Mouse (Mus musculus): ENCODE measurements at regions not wholly inside any gene's neighbourhood (a gene's known extent, or its start where the extent isn't known, plus 50 kb on each side); places are given as distances from the start of the nearest gene placed in this dataset.

DNA sequence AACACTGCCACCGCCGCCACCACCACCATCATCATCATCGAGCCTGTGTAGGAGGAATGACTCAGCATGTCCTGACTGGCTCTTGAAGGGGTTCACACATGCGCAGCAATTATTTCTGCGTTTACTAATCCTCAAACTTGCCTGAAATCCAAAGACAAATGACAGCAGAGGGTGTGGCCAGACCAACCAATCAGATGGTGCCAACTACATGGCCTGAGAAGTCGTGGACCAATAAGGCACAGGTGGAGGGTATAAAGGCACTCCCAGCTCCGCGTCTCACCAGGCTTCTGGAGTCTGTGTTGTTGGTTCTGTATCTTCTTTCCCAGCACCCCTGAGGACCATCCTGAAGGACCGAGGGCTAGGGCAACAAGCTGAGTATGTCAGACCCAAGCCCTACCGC lies 123.1 kb upstream of the Eomes start:
- no peaks in the 10 kb centered on the region for H3K27me3 ChIP-seq
- H3K4me2 ChIP-seq: no peak overlapping the region
- no peak for ATAC-seq (ENCODE audit: low FRiP score, low read depth)
- no peaks in the 10 kb centered on the region for H3K9me3 ChIP-seq
- H3K4me3 ChIP-seq: no peak overlapping the region
- H3K36me3 ChIP-seq: no peaks in the 10 kb centered on the region
- no peak overlapping the region for H3K9ac ChIP-seq
- H3K4me1 ChIP-seq (replicated peaks): no peaks in the 10 kb centered on the region
- WGBS: 96% methylated on average over 10 of the region's 10 CpGs
- H3K27ac ChIP-seq (replicated peaks): no peak overlapping the region

DNA sequence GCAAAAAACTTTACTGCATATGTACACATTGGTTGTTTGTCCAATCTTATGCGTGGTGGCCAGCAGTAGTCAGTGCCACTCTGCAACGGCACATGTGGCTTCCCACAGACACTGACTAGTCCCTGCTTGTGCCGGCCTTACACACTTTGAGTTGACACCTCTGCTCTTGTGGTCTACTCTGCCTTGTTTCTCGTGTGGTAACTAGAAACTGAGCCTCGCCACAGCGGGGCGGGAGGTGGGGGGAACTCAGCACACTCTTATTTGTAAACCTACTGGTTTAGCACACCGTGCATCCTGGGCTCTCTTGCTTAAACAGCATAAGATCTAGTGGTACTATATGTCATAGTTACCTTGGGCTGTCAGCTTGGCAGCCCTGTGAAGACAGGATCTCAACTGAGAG lies 120.6 kb upstream of the Eomes start:
- H3K36me3 ChIP-seq: no peaks in the 10 kb centered on the region
- no peak overlapping the region for H3K4me2 ChIP-seq
- H3K9ac ChIP-seq: no peak overlapping the region
- WGBS: 94% methylated on average over 8 of the region's 8 CpGs
- H3K9me3 ChIP-seq: no peaks in the 10 kb centered on the region
- no peak overlapping the region for H3K4me3 ChIP-seq
- no peak overlapping the region for H3K27ac ChIP-seq (replicated peaks)
- no peak for ATAC-seq (ENCODE audit: low FRiP score, low read depth)
- no peaks in the 10 kb centered on the region for H3K4me1 ChIP-seq (replicated peaks)
- H3K27me3 ChIP-seq: no peaks in the 10 kb centered on the region

DNA sequence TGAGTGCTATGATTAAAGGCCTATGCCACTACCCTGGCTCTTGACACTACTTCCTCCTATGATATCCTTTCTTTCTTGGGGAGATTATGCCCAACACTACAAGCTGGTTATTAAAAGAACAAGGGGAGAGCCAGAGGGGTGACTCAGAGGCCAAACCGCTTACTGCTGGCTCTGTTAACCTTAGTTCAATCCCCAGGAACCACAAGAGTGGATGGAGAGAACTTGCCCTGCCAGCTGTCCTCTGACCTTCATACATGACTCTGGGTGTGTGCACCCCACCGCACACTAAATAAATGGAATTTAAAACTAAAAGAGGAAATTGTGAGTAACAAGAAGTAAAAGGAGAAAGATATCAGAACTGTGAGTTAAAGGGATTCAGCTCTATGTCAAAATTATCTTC lies 114.1 kb upstream of the Eomes start:
- H3K9ac ChIP-seq: no peak overlapping the region
- 87% methylated on average over 2 of the region's 2 CpGs for WGBS
- H3K36me3 ChIP-seq: no peaks in the 10 kb centered on the region
- no peaks in the 10 kb centered on the region for H3K4me1 ChIP-seq (replicated peaks)
- H3K27me3 ChIP-seq: no peaks in the 10 kb centered on the region
- no peaks in the 10 kb centered on the region for H3K9me3 ChIP-seq
- no peak overlapping the region for H3K4me3 ChIP-seq
- no peak for ATAC-seq (ENCODE audit: low FRiP score, low read depth)
- H3K27ac ChIP-seq (replicated peaks): no peak overlapping the region
- H3K4me2 ChIP-seq: no peak overlapping the region

- Histone ChIP-seq H3K4me1 (replicated peaks) (no peaks in the 10 kb centered on the region), H3K9me3 (no peaks in the 10 kb centered on the region), H3K27ac (replicated peaks) (no peak overlapping the region), H3K4me3 (no peak overlapping the region), H3K36me3 (no peaks in the 10 kb centered on the region), H3K4me2 (no peak overlapping the region), H3K9ac (no peak overlapping the region), H3K27me3 (no peaks in the 10 kb centered on the region)
- ATAC-seq (ENCODE audit: low FRiP score, low read depth): no peak
- WGBS: 85% methylated on average over 9 of the region's 9 CpGs
Measured at GRCm38 (mm10) chr9:118365431-118365830, 112.6 kb upstream of the Eomes start.

DNA sequence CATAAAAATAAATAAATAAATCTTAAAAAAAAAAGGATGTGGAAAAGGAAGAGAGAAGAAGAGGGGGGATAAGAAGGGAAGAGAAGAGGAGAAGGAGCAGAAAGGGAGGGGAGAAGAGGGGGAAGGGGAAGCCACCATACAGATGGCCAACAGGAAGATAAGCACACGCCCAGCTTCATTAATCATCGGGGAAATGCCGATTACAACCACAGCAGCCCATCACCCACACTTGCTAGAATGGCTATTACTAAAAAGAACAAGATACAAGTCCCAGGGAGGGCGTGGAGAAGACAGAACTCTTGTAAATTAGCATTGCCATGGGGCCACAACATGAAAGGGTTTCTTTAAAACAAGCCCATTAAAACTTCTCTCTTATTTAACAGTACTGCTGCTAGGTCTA lies 110.7 kb upstream of the Eomes start:
- H3K36me3 ChIP-seq: no peaks in the 10 kb centered on the region
- no peaks in the 10 kb centered on the region for H3K9me3 ChIP-seq
- WGBS: 77% methylated on average over 4 of the region's 4 CpGs
- no peak for ATAC-seq (ENCODE audit: low FRiP score, low read depth)
- H3K4me1 ChIP-seq (replicated peaks): no peaks in the 10 kb centered on the region
- no peak overlapping the region for H3K27ac ChIP-seq (replicated peaks)
- H3K27me3 ChIP-seq: no peaks in the 10 kb centered on the region
- H3K4me2 ChIP-seq: no peak overlapping the region
- H3K4me3 ChIP-seq: no peak overlapping the region
- no peak overlapping the region for H3K9ac ChIP-seq

GRCm38 (mm10) chr9:118370581-118370980 lies 107.4 kb upstream of the Eomes start:
- no peak overlapping the region for H3K4me2 ChIP-seq
- no peaks in the 10 kb centered on the region for H3K4me1 ChIP-seq (replicated peaks)
- H3K9me3 ChIP-seq: no peaks in the 10 kb centered on the region
- H3K27me3 ChIP-seq: no peaks in the 10 kb centered on the region
- no peak overlapping the region for H3K9ac ChIP-seq
- ATAC-seq (ENCODE audit: low FRiP score, low read depth): no peak
- 77% methylated on average over 6 of the region's 6 CpGs for WGBS
- H3K36me3 ChIP-seq: no peaks in the 10 kb centered on the region
- no peak overlapping the region for H3K4me3 ChIP-seq
- no peak overlapping the region for H3K27ac ChIP-seq (replicated peaks)

DNA sequence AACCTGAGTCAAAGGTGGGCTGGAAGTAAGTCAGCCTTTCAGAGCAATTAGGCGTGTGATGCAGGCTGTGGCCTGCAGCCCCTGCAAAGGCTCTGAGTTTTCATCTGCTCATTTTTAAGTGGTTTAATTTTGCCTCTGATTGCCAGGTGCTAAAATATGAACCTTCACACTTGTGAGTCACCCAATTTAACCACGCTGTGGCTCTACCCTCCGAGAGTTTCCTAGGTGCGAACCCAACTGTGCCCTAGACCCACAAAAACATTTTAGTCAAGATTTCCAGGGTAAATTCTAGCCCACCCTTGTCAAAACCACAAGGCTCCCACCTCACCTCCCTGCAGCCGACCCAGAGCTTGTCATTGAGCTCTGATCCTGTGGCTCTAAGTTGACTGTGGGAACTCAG lies 103.3 kb upstream of the Eomes start:
- no peak for ATAC-seq (ENCODE audit: low FRiP score, low read depth)
- Histone ChIP-seq H3K4me1 (replicated peaks) (no peaks in the 10 kb centered on the region), H3K36me3 (no peaks in the 10 kb centered on the region), H3K9ac (no peak overlapping the region), H3K9me3 (no peaks in the 10 kb centered on the region), H3K4me3 (no peak overlapping the region), H3K27ac (replicated peaks) (no peak overlapping the region), H3K4me2 (no peak overlapping the region), H3K27me3 (no peaks in the 10 kb centered on the region)
- WGBS: 92% methylated on average over 5 of the region's 5 CpGs

GRCm38 (mm10) chr9:118379055-118379454 lies 99.0 kb upstream of the Eomes start:
- 25% methylated on average over 6 of the region's 6 CpGs for WGBS
- H3K36me3 ChIP-seq: no peaks in the 10 kb centered on the region
- H3K9ac ChIP-seq: no peak overlapping the region
- no peaks in the 10 kb centered on the region for H3K27me3 ChIP-seq
- no peaks in the 10 kb centered on the region for H3K9me3 ChIP-seq
- peak overlapping the region; percentile 49; the same call in 1 of the 2 replicates for H3K27ac ChIP-seq (replicated peaks)
- H3K4me3 ChIP-seq: no peak overlapping the region
- no peak for ATAC-seq (ENCODE audit: low FRiP score, low read depth)
- H3K4me1 ChIP-seq (replicated peaks): no peaks in the 10 kb centered on the region
- H3K4me2 ChIP-seq: no peak overlapping the region; the same call in 1 of the 2 replicates

GRCm38 (mm10) chr9:118382532-118382931 lies 95.5 kb upstream of the Eomes start:
- no peaks in the 10 kb centered on the region for H3K9me3 ChIP-seq
- no peak for ATAC-seq (ENCODE audit: low FRiP score, low read depth)
- H3K27ac ChIP-seq (replicated peaks): no peak overlapping the region
- H3K4me2 ChIP-seq: no peak overlapping the region
- no peak overlapping the region for H3K9ac ChIP-seq
- WGBS: 94% methylated on average over 3 of the region's 3 CpGs
- no peak overlapping the region for H3K4me3 ChIP-seq
- no peaks in the 10 kb centered on the region for H3K36me3 ChIP-seq
- H3K4me1 ChIP-seq (replicated peaks): no peaks in the 10 kb centered on the region
- H3K27me3 ChIP-seq: peaks cover 9% of the 10 kb centered on the region

- Histone ChIP-seq H3K4me2 (no peak overlapping the region), H3K27ac (replicated peaks) (no peak overlapping the region), H3K36me3 (no peaks in the 10 kb centered on the region), H3K27me3 (peaks cover 22% of the 10 kb centered on the region), H3K4me1 (replicated peaks) (peaks cover 6% of the 10 kb centered on the region), H3K9ac (no peak overlapping the region), H3K4me3 (no peak overlapping the region), H3K9me3 (no peaks in the 10 kb centered on the region)
- no peak for ATAC-seq (ENCODE audit: low FRiP score, low read depth)
- WGBS: 61% methylated on average over 2 of the region's 2 CpGs
Measured at GRCm38 (mm10) chr9:118384610-118385009, 93.4 kb upstream of the Eomes start.

- peaks cover 40% of the 10 kb centered on the region for H3K27me3 ChIP-seq
Measured at GRCm38 (mm10) chr9:118387631-118388030, 90.4 kb upstream of the Eomes start.

GRCm38 (mm10) chr9:118389481-118390334 lies 88.3 kb upstream of the Eomes start:
- H3K4me1 ChIP-seq (replicated peaks): peaks cover 9% of the 10 kb centered on the region
- H3K9me3 ChIP-seq: no peaks in the 10 kb centered on the region
- no peak for ATAC-seq (ENCODE audit: low FRiP score, low read depth)
- H3K27ac ChIP-seq (replicated peaks): no peak overlapping the region
- no peak overlapping the region for H3K9ac ChIP-seq
- peak overlapping the region; percentile 51 for H3K4me2 ChIP-seq
- peaks cover 40% of the 10 kb centered on the region for H3K27me3 ChIP-seq
- peak overlapping the region; percentile 32 for H3K4me3 ChIP-seq
- 5% methylated on average over 27 of the region's 27 CpGs for WGBS
- no peaks in the 10 kb centered on the region for H3K36me3 ChIP-seq

More at GRCm38 (mm10) chr9:118387631-118388030, 90.4 kb upstream of the Eomes start:
- no peak overlapping the region for H3K9ac ChIP-seq
- 47% methylated on average over 8 of the region's 8 CpGs for WGBS
- H3K4me3 ChIP-seq: no peak overlapping the region
- peaks cover 9% of the 10 kb centered on the region for H3K4me1 ChIP-seq (replicated peaks)
- no peak overlapping the region for H3K4me2 ChIP-seq
- H3K9me3 ChIP-seq: no peaks in the 10 kb centered on the region
- H3K36me3 ChIP-seq: no peaks in the 10 kb centered on the region
- H3K27ac ChIP-seq (replicated peaks): no peak overlapping the region
- no peak for ATAC-seq (ENCODE audit: low FRiP score, low read depth)

DNA sequence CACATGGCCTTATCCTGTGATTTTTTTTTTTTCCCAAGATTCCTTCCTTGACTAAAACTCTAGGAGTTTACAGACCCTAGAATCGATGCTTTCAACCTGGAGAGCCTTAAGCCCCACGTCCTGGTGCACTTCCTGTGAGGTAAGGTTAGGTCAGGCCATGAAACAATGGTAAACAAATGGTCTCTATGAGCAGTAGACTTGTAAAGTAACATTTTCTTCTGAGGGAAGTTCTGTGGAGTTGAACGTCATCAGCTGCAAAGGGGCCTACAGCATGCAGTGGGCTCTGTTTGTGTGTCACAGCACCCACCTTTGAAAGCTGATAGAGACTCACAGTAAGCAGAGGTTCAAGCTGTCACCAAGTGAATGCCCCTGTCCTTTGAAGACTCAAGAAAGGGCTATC lies 87.3 kb upstream of the Eomes start:
- H3K4me1 ChIP-seq (replicated peaks): peaks cover 9% of the 10 kb centered on the region
- H3K27ac ChIP-seq (replicated peaks): no peak overlapping the region
- WGBS: 63% methylated on average over 3 of the region's 3 CpGs
- H3K4me3 ChIP-seq: no peak overlapping the region
- H3K9me3 ChIP-seq: no peaks in the 10 kb centered on the region
- H3K4me2 ChIP-seq: no peak overlapping the region
- H3K36me3 ChIP-seq: no peaks in the 10 kb centered on the region
- H3K27me3 ChIP-seq: peaks cover 36% of the 10 kb centered on the region
- ATAC-seq (ENCODE audit: low FRiP score, low read depth): no peak
- H3K9ac ChIP-seq: no peak overlapping the region
